Mouse (Mus musculus): ENCODE measurements around the gene Ppp1r2. TPM values are rescaled to one million over a fixed set of nuclear protein-coding genes. Genes with fewer than 3 reads are reported as not detected.

Gene Ppp1r2
- polyA plus RNA-seq, 1 experiment = 31.7 TPM

GRCm38 (mm10) chr16:31278581-31278980, 3.5 kb upstream of the Ppp1r2 start:
- no peak for TF ChIP-seq CTCF (IDR thresholded peaks at IDR 0.05; ENCODE audit: borderline replicate concordance, control insufficient read depth, extremely low read depth, insufficient read depth, low read length, poor library complexity)
- TF ChIP-seq POLR2A (IDR thresholded peaks at IDR 0.05; ENCODE audit: control insufficient read depth, extremely low read depth, insufficient read depth, low read length, poor library complexity) = no peak
- H3K4me1 ChIP-seq (replicated peaks; ENCODE audit: control insufficient read depth, insufficient read depth, low read length) = no peaks in the 10 kb centered on the region
- no peaks in the 10 kb centered on the region for H3K36me3 ChIP-seq (ENCODE audit: control insufficient read depth, insufficient read depth, low read length)
- H3K27me3 ChIP-seq (ENCODE audit: control insufficient read depth, insufficient read depth, low read length) = no peaks in the 10 kb centered on the region
- 93% methylated on average over 6 of the region's 6 CpGs for WGBS
- H3K27ac ChIP-seq (ENCODE audit: control insufficient read depth, insufficient read depth, low read length) = no peak overlapping the region
- H3K4me3 ChIP-seq (ENCODE audit: control insufficient read depth, insufficient read depth, low read length) = no peak overlapping the region
- DNase-seq = no peak

GRCm38 (mm10) chr16:31278081-31278480, 3.0 kb upstream of the Ppp1r2 start:
- no peak for TF ChIP-seq POLR2A (IDR thresholded peaks at IDR 0.05; ENCODE audit: control insufficient read depth, extremely low read depth, insufficient read depth, low read length, poor library complexity)
- no peak for TF ChIP-seq CTCF (IDR thresholded peaks at IDR 0.05; ENCODE audit: borderline replicate concordance, control insufficient read depth, extremely low read depth, insufficient read depth, low read length, poor library complexity)
- Histone ChIP-seq H3K4me1 (replicated peaks; ENCODE audit: control insufficient read depth, insufficient read depth, low read length) (no peaks in the 10 kb centered on the region), H3K27ac (ENCODE audit: control insufficient read depth, insufficient read depth, low read length) (no peak overlapping the region), H3K4me3 (ENCODE audit: control insufficient read depth, insufficient read depth, low read length) (no peak overlapping the region), H3K36me3 (ENCODE audit: control insufficient read depth, insufficient read depth, low read length) (no peaks in the 10 kb centered on the region), H3K27me3 (ENCODE audit: control insufficient read depth, insufficient read depth, low read length) (no peaks in the 10 kb centered on the region)
- 86% methylated on average over 2 of the region's 2 CpGs for WGBS
- no peak for DNase-seq

- no peak for DNase-seq
- Histone ChIP-seq H3K36me3 (ENCODE audit: control insufficient read depth, insufficient read depth, low read length) (no peaks in the 10 kb centered on the region), H3K27ac (ENCODE audit: control insufficient read depth, insufficient read depth, low read length) (no peak overlapping the region), H3K4me3 (ENCODE audit: control insufficient read depth, insufficient read depth, low read length) (no peak overlapping the region), H3K4me1 (replicated peaks; ENCODE audit: control insufficient read depth, insufficient read depth, low read length) (0 out of 2 replicates have a peak, but pooled peaks cover 2% of the 10 kb centered on the region), H3K27me3 (ENCODE audit: control insufficient read depth, insufficient read depth, low read length) (no peaks in the 10 kb centered on the region)
- 92% methylated on average over 7 of the region's 7 CpGs for WGBS
- TF ChIP-seq CTCF (IDR thresholded peaks at IDR 0.05; ENCODE audit: borderline replicate concordance, control insufficient read depth, extremely low read depth, insufficient read depth, low read length, poor library complexity) (no peak), POLR2A (IDR thresholded peaks at IDR 0.05; ENCODE audit: control insufficient read depth, extremely low read depth, insufficient read depth, low read length, poor library complexity) (no peak)
Observed at GRCm38 (mm10) chr16:31276962-31277361, 1.9 kb upstream of the Ppp1r2 start.

GRCm38 (mm10) chr16:31276539-31276938, 1.5 kb upstream of the Ppp1r2 start:
- 0 out of 2 replicates have a peak, but pooled peaks cover 2% of the 10 kb centered on the region for H3K4me1 ChIP-seq (replicated peaks; ENCODE audit: control insufficient read depth, insufficient read depth, low read length)
- H3K36me3 ChIP-seq (ENCODE audit: control insufficient read depth, insufficient read depth, low read length) = no peaks in the 10 kb centered on the region
- H3K27me3 ChIP-seq (ENCODE audit: control insufficient read depth, insufficient read depth, low read length) = no peaks in the 10 kb centered on the region
- no peak for TF ChIP-seq CTCF (IDR thresholded peaks at IDR 0.05; ENCODE audit: borderline replicate concordance, control insufficient read depth, extremely low read depth, insufficient read depth, low read length, poor library complexity)
- TF ChIP-seq POLR2A (IDR thresholded peaks at IDR 0.05; ENCODE audit: control insufficient read depth, extremely low read depth, insufficient read depth, low read length, poor library complexity) = no peak
- 95% methylated on average over 7 of the region's 7 CpGs for WGBS
- no peak overlapping the region for H3K4me3 ChIP-seq (ENCODE audit: control insufficient read depth, insufficient read depth, low read length)
- no peak overlapping the region for H3K27ac ChIP-seq (ENCODE audit: control insufficient read depth, insufficient read depth, low read length)
- DNase-seq = no peak

GRCm38 (mm10) chr16:31274084-31274483, 993 bp downstream of the Ppp1r2 start:
- 12% methylated on average over 6 of the region's 6 CpGs for WGBS
- Histone ChIP-seq H3K4me1 (replicated peaks; ENCODE audit: control insufficient read depth, insufficient read depth, low read length) (0 out of 2 replicates have a peak, but pooled peaks cover 2% of the 10 kb centered on the region), H3K27ac (ENCODE audit: control insufficient read depth, insufficient read depth, low read length) (no peak overlapping the region), H3K27me3 (ENCODE audit: control insufficient read depth, insufficient read depth, low read length) (no peaks in the 10 kb centered on the region), H3K4me3 (ENCODE audit: control insufficient read depth, insufficient read depth, low read length) (no peak overlapping the region), H3K36me3 (ENCODE audit: control insufficient read depth, insufficient read depth, low read length) (no peaks in the 10 kb centered on the region)
- no peak for DNase-seq
- TF ChIP-seq CTCF (IDR thresholded peaks at IDR 0.05; ENCODE audit: borderline replicate concordance, control insufficient read depth, extremely low read depth, insufficient read depth, low read length, poor library complexity) (no peak), POLR2A (IDR thresholded peaks at IDR 0.05; ENCODE audit: control insufficient read depth, extremely low read depth, insufficient read depth, low read length, poor library complexity) (no peak)

GRCm38 (mm10) chr16:31266692-31267091, 8.4 kb downstream of the Ppp1r2 start:
- H3K27me3 ChIP-seq (ENCODE audit: control insufficient read depth, insufficient read depth, low read length) = no peaks in the 10 kb centered on the region
- TF ChIP-seq CTCF (IDR thresholded peaks at IDR 0.05; ENCODE audit: borderline replicate concordance, control insufficient read depth, extremely low read depth, insufficient read depth, low read length, poor library complexity) (no peak), POLR2A (IDR thresholded peaks at IDR 0.05; ENCODE audit: control insufficient read depth, extremely low read depth, insufficient read depth, low read length, poor library complexity) (no peak)
- H3K27ac ChIP-seq (ENCODE audit: control insufficient read depth, insufficient read depth, low read length) = no peak overlapping the region
- H3K36me3 ChIP-seq (ENCODE audit: control insufficient read depth, insufficient read depth, low read length) = peaks cover 10% of the 10 kb centered on the region; the same call in 1 of the 2 replicates
- WGBS = 95% methylated on average over 2 of the region's 2 CpGs
- H3K4me3 ChIP-seq (ENCODE audit: control insufficient read depth, insufficient read depth, low read length) = no peak overlapping the region
- H3K4me1 ChIP-seq (replicated peaks; ENCODE audit: control insufficient read depth, insufficient read depth, low read length) = no peaks in the 10 kb centered on the region
- no peak for DNase-seq

- H3K4me1 ChIP-seq (replicated peaks; ENCODE audit: control insufficient read depth, insufficient read depth, low read length) = no peaks in the 10 kb centered on the region
- H3K27ac ChIP-seq (ENCODE audit: control insufficient read depth, insufficient read depth, low read length) = no peak overlapping the region
- no peaks in the 10 kb centered on the region for H3K27me3 ChIP-seq (ENCODE audit: control insufficient read depth, insufficient read depth, low read length)
- peaks cover 39% of the 10 kb centered on the region for H3K36me3 ChIP-seq (ENCODE audit: control insufficient read depth, insufficient read depth, low read length)
- TF ChIP-seq CTCF (IDR thresholded peaks at IDR 0.05; ENCODE audit: borderline replicate concordance, control insufficient read depth, extremely low read depth, insufficient read depth, low read length, poor library complexity) = no peak
- no peak overlapping the region for H3K4me3 ChIP-seq (ENCODE audit: control insufficient read depth, insufficient read depth, low read length)
- 91% methylated on average over 2 of the region's 2 CpGs for WGBS
- no peak for DNase-seq
Observed at GRCm38 (mm10) chr16:31256151-31256550, 18.9 kb downstream of the Ppp1r2 start.

Measured in thymus, adult 2 months (tissue).